Mouse (Mus musculus): ENCODE data around the gene Pfn3. TPM values are rescaled to one million over a fixed set of nuclear protein-coding genes. Genes with fewer than 3 reads are reported as not detected.

Pfn3 gene
- polyA plus RNA-seq (2012; rRNA removed) = not detected in 2 replicates

GRCm38 (mm10) chr13:55414743-55415380 is at the start of gene Pfn3:
Gene Pfn3, minus strand, starts transcription at chr13:55415232.

GRCm38 (mm10) chr13:55464027-55464884 is 49.2 kb upstream of the Pfn3 start, which contains the start of gene Prr7:
Gene Prr7, plus strand, starts transcription at chr13:55464267.

DNA sequence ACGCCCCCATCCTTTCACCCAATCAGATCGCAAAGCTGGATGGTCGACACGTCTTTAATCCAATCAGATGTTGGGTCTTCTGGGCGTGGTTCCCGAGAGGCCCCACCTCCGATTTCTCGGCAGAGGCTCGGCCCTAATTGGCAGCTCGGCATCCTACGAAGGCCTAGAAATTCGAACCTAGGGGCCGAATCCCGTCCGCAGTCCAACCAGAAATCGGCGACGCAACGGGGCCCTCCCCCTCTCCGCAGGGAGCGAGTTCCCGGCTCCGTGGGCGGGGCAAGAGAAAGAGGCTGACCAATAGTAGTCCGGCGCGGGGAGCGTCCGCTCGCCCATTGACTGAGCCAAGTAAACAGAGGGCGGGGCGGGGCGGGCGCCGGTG is 29.9 kb upstream of the Pfn3 start, which contains the start of gene Grk6:
Grk6 (plus strand) TSS at position 136 of the 379 bp plus-strand sequence.

DNA sequence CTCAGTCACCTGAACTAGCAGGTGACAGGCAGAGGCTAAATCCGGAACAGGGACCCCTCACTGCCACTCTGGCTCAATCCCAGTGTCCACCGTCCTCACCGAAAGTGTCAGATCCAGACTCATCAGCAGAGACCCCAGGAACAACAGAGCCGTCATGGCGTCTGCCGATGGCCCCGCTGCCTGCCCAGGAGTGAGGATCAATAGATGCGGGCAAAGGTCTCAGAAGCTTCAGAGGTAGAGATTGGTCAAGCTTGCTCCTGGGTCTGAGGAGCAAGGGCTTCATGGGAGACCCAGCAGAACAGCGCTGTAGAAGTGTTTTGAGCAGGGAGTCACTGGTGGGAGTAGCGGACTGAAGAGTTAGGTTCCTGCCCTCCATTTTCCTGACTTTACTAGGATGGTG is 11.6 kb upstream of the Pfn3 start, which contains the start of gene F12:
F12 (minus strand) TSS at position 181 of the 400 bp plus-strand sequence.

DNA sequence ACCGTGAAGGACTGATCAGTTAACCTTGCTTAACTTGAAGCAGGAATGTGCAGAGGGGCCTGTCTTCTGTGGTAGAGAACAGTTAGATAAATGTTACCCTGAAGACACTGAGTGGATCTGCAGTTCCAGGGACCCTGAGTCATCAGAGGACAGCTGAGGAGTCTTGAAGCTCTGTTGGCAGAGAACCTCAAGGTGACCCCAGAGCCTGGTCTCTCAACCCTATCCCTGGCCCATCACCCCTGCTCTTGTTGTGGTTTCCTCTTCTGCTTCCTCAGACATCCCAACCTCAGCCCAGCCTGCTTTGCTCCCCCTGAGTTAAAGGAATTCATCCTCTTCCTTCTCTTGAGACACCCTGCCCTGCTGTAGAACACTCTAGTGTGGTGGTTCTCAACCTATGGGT is 16.9 kb downstream of the Pfn3 start, which contains the start of gene Slc34a1:
Slc34a1 (plus strand) TSS at position 100 of the 400 bp plus-strand sequence.

DNA sequence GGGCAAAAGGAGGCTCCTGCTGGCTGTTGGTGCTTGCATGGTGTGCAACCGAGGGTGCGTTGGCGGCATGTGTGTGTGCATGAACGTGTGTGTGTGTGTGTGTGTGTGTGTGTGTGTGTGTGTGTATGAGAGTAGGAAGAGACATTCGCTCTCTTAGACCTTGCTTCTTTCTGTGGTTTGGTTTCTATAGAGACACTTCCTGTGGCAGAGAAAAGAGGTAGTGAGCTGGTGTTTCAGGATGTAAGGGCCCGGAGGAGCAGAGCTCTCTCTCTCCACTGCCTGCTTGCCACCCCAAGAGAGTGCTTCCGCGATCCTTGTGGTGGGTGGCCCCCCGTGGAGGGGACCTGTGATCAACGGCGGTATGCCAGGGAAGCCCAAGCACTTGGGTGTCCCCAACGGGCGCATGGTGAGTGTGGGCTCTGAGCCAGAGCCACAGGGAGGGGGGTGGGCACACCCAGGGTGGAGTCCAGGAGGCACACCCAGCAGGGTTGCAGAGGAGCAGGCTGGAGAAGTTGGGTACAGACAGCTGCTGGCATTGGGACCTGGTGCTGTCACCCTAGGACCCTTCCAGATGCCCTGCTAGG is 45.4 kb downstream of the Pfn3 start, which contains the start of gene Rgs14:
Rgs14 (plus strand) TSS at position 202 of the 584 bp plus-strand sequence.

Other genes starting within 250 kb of the Pfn3 start
- 8.5 and 9.9 TPM in 2 replicates for gene Nsd1, start 205.4 kb downstream of the Pfn3 start, polyA plus RNA-seq (2012; rRNA removed)
- 106 and 131 TPM in 2 replicates for gene Prelid1, start 94.7 kb downstream of the Pfn3 start, polyA plus RNA-seq (2012; rRNA removed)
- 46.2 and 48.4 TPM in 2 replicates for gene Rab24, start 93.3 kb downstream of the Pfn3 start, polyA plus RNA-seq (2012; rRNA removed)
- 28.7 and 32.2 TPM in 2 replicates for gene Mxd3, start 85.4 kb downstream of the Pfn3 start, polyA plus RNA-seq (2012; rRNA removed)
- 33.8 and 37.5 TPM in 2 replicates for gene Lman2, start 52.4 kb downstream of the Pfn3 start, polyA plus RNA-seq (2012; rRNA removed)
- 1.3 and 1.6 TPM in 2 replicates for gene Rgs14, start 45.5 kb downstream of the Pfn3 start, polyA plus RNA-seq (2012; rRNA removed)
- not detected in 2 replicates for gene Slc34a1, start 17.0 kb downstream of the Pfn3 start, polyA plus RNA-seq (2012; rRNA removed)
- 48.2 and 48.8 TPM in 2 replicates for gene F12, start 11.6 kb upstream of the Pfn3 start, polyA plus RNA-seq (2012; rRNA removed)
- 23.9 and 26.4 TPM in 2 replicates for gene Grk6, start 29.8 kb upstream of the Pfn3 start, polyA plus RNA-seq (2012; rRNA removed)
- 0.27 and 0.45 TPM in 2 replicates for gene Prr7, start 49.0 kb upstream of the Pfn3 start, polyA plus RNA-seq (2012; rRNA removed)
- 4.4 and 6.9 TPM in 2 replicates for gene Dbn1, start 72.9 kb upstream of the Pfn3 start, polyA plus RNA-seq (2012; rRNA removed)
- gene Pdlim7, start 98.4 kb upstream of the Pfn3 start, polyA plus RNA-seq (2012; rRNA removed) = 12.5 and 13.1 TPM in 2 replicates
- 3.9 and 4.9 TPM in 2 replicates for gene Dok3, start 114.1 kb upstream of the Pfn3 start, polyA plus RNA-seq (2012; rRNA removed)
- 27.1 and 31.4 TPM in 2 replicates for gene Ddx41, start 121.4 kb upstream of the Pfn3 start, polyA plus RNA-seq (2012; rRNA removed)
- gene Fam193b, start 155.9 kb upstream of the Pfn3 start, polyA plus RNA-seq (2012; rRNA removed) = 16.9 and 20.4 TPM in 2 replicates
- gene Tmed9, start 158.5 kb upstream of the Pfn3 start, polyA plus RNA-seq (2012; rRNA removed) = 57.0 and 61.6 TPM in 2 replicates
- gene B4galt7, start 184.7 kb upstream of the Pfn3 start, polyA plus RNA-seq (2012; rRNA removed) = 5.0 and 5.8 TPM in 2 replicates
- gene Caml, start 207.8 kb upstream of the Pfn3 start, polyA plus RNA-seq (2012; rRNA removed) = 14.6 and 14.8 TPM in 2 replicates
- gene Ddx46, start 219.8 kb upstream of the Pfn3 start, polyA plus RNA-seq (2012; rRNA removed) = 22.0 and 23.7 TPM in 2 replicates